Mouse (Mus musculus) testis, adult 2 months (tissue): ENCODE measurements around the gene Foxj3.

Experiments used
- CTCF ChIP-seq: fragments of 200-500 bp; IDR thresholded peaks from 2 replicates; pipeline ENCODE4 v1.5.1; 2012; ENCODE audit warnings: low read depth, mild to moderate bottlenecking, inconsistent platforms, low read length, moderate library complexity; ENCODE audit not compliant: control insufficient read depth, insufficient read depth, insufficient replicate concordance
- POLR2A ChIP-seq: fragments of 200-500 bp; IDR thresholded peaks from 2 replicates; pipeline ENCODE4 v1.6.1; 2012; ENCODE audit warnings: low read depth, mild to moderate bottlenecking, inconsistent platforms, low read length, moderate library complexity; ENCODE audit not compliant: control insufficient read depth

- TF ChIP-seq POLR2A (no peak), CTCF (no peak)
Observed at GRCm38 (mm10) chr4:119492933-119493327, 43.9 kb upstream of the Foxj3 start.
